Mouse (Mus musculus): ENCODE measurements around the gene Gm6760. TPM values are rescaled to one million over a fixed set of nuclear protein-coding genes. Genes with fewer than 3 reads are reported as not detected.

Gm6760 gene
- not detected in 2 replicates for polyA plus RNA-seq (2014; fragmentation: Nextera tagmentation; extraction: Ambion mirVana)

GRCm38 (mm10) chrX:64152098-64152497, at the start of gene Gm6760:
Gene Gm6760 (minus strand): TSS chrX:64152198.
- H3K4me1 ChIP-seq (ENCODE audit: control insufficient read depth, insufficient read depth, low read length): no peaks in the 10 kb centered on the region
- no peaks in the 10 kb centered on the region for H3K9me3 ChIP-seq (replicated peaks; ENCODE audit: control insufficient read depth, low read length)
- no peak within 1 kb of the TSS for H3K4me3 ChIP-seq (ENCODE audit: low read depth, low read length)
- H3K27me3 ChIP-seq (ENCODE audit: control insufficient read depth, insufficient read depth, low read length): no peaks in the 10 kb centered on the region
- H3K4me2 ChIP-seq: no peak within 1 kb of the TSS
- WGBS (ENCODE audit: insufficient replicate concordance): 56% methylated on average over 2 of the region's 2 CpGs
- ATAC-seq (replicated peaks; ENCODE audit: insufficient number of reproducible peaks, low FRiP score, low TSS enrichment): no peak
- no peak within 1 kb of the TSS for H3K27ac ChIP-seq (ENCODE audit: low read depth, low read length)
- no peak within 1 kb of the TSS for H3K9ac ChIP-seq (ENCODE audit: low read depth, low read length)
- H3K36me3 ChIP-seq (ENCODE audit: control insufficient read depth, insufficient read depth, low read length): no peaks in the 10 kb centered on the region

- no peak for ATAC-seq (replicated peaks; ENCODE audit: insufficient number of reproducible peaks, low FRiP score, low TSS enrichment)
- Histone ChIP-seq H3K27me3 (ENCODE audit: control insufficient read depth, insufficient read depth, low read length) (no peaks in the 10 kb centered on the region), H3K4me2 (no peak overlapping the region), H3K27ac (ENCODE audit: low read depth, low read length) (peak overlapping the region; percentile 78), H3K9ac (ENCODE audit: low read depth, low read length) (no peak overlapping the region), H3K4me1 (ENCODE audit: control insufficient read depth, insufficient read depth, low read length) (no peaks in the 10 kb centered on the region), H3K36me3 (ENCODE audit: control insufficient read depth, insufficient read depth, low read length) (no peaks in the 10 kb centered on the region), H3K4me3 (ENCODE audit: low read depth, low read length) (no peak overlapping the region), H3K9me3 (replicated peaks; ENCODE audit: control insufficient read depth, low read length) (no peaks in the 10 kb centered on the region)
Measured at GRCm38 (mm10) chrX:64181246-64181645, 29.2 kb upstream of the Gm6760 start.

GRCm38 (mm10) chrX:64173248-64173647, 21.2 kb upstream of the Gm6760 start, which contains the start of gene 3830417A13Rik:
Gene 3830417A13Rik (plus strand): TSS chrX:64173548.
- WGBS (ENCODE audit: insufficient replicate concordance): 81% methylated on average over 11 of the region's 11 CpGs
- Histone ChIP-seq H3K27ac (ENCODE audit: low read depth, low read length) (no peak within 1 kb of the TSS), H3K36me3 (ENCODE audit: control insufficient read depth, insufficient read depth, low read length) (no peaks in the 10 kb centered on the region), H3K27me3 (ENCODE audit: control insufficient read depth, insufficient read depth, low read length) (no peaks in the 10 kb centered on the region), H3K4me3 (ENCODE audit: low read depth, low read length) (no peak within 1 kb of the TSS), H3K4me2 (no peak within 1 kb of the TSS), H3K9ac (ENCODE audit: low read depth, low read length) (no peak within 1 kb of the TSS), H3K9me3 (replicated peaks; ENCODE audit: control insufficient read depth, low read length) (no peaks in the 10 kb centered on the region), H3K4me1 (ENCODE audit: control insufficient read depth, insufficient read depth, low read length) (no peaks in the 10 kb centered on the region)
- no peak for ATAC-seq (replicated peaks; ENCODE audit: insufficient number of reproducible peaks, low FRiP score, low TSS enrichment)

Other genes starting within 250 kb of the Gm6760 start
- not detected in 2 replicates for gene 3830417A13Rik, start 21.4 kb upstream of the Gm6760 start, polyA plus RNA-seq (2014; fragmentation: Nextera tagmentation; extraction: Ambion mirVana)
- 7.2 and 10.0 TPM in 2 replicates for gene Slitrk4, start 124.8 kb upstream of the Gm6760 start, polyA plus RNA-seq (2014; fragmentation: Nextera tagmentation; extraction: Ambion mirVana)

Data from heart, embryonic 11.5 days (tissue).